15 mouse cellular contexts compared by ENCODE assay signal in genomic region chr1:39393217-39393867, GRCm38 (mm10). TPM values are rescaled to one million over a fixed set of nuclear protein-coding genes. Genes with fewer than 3 reads are reported as not detected.
DNase-seq lines count a peak whose midpoint lies in the region; ATAC-seq lines count a peak whose summit lies in the region.
"Had no signal": no experiment of that assay in that cellular context is flagged by ENCODE, and none has a peak within 500 bp of the region (broad histone marks: within the 10 kb centered on the region; RNA-seq: fewer than 3 reads in every experiment).

No protein-coding gene starts in this region.

- peak overlapping the region; percentile 50; the same call in 1 of the 2 replicates for H3K9ac ChIP-seq in liver, embryonic 12.5 days
- H3K9ac ChIP-seq in lung, embryonic 16.5 days (ENCODE audit: low read length) = no peak overlapping the region
- H3K9ac ChIP-seq in forebrain, embryonic 11.5 days (ENCODE audit: low read length) = no peak overlapping the region
- H3K9ac ChIP-seq: forebrain, postnatal 0 days; hindbrain, embryonic 12.5 days had no signal

- H3K27me3 ChIP-seq in megakaryocyte, embryonic 14.5 days (replicated peaks) = peaks cover 10% of the 10 kb centered on the region
- H3K27me3 ChIP-seq in liver, embryonic 12.5 days (replicated peaks) = no peaks in the 10 kb centered on the region
- H3K27me3 ChIP-seq in lung, embryonic 16.5 days (ENCODE audit: control insufficient read depth, insufficient read depth, low read depth, low read length) = no peaks in the 10 kb centered on the region
- H3K27me3 ChIP-seq in forebrain, embryonic 11.5 days (ENCODE audit: control insufficient read depth, insufficient read depth, low read length) = no peaks in the 10 kb centered on the region
- H3K27me3 ChIP-seq: hindbrain, embryonic 12.5 days; Patski had no signal

- ATAC-seq in megakaryocyte, adult 5-6 weeks (ENCODE audit: poor library complexity, severe bottlenecking) = no peak
- ATAC-seq in liver, embryonic 12.5 days = peak; percentile 77
- peak; percentile 81 for ATAC-seq in lung, embryonic 16.5 days (ENCODE audit: low read depth)
- ATAC-seq in forebrain, embryonic 11.5 days (replicated peaks; ENCODE audit: low FRiP score) = no peak
- ATAC-seq: CD4-positive, CD25-positive, alpha-beta regulatory T cell, adult 4 months; forebrain, postnatal 0 days; intestine, embryonic 16.5 days had no signal

- H3K36me3 ChIP-seq in megakaryocyte, embryonic 14.5 days (replicated peaks; ENCODE audit: low read length) = peaks cover 92% of the 10 kb centered on the region
- peaks cover 32% of the 10 kb centered on the region for H3K36me3 ChIP-seq in liver, embryonic 12.5 days
- no peaks in the 10 kb centered on the region for H3K36me3 ChIP-seq in lung, embryonic 16.5 days (ENCODE audit: control insufficient read depth, insufficient read depth, low read length)
- H3K36me3 ChIP-seq in forebrain, embryonic 11.5 days (ENCODE audit: control insufficient read depth, insufficient read depth, low read length) = no peaks in the 10 kb centered on the region

- peak overlapping the region; percentile 78 for H3K27ac ChIP-seq in liver, embryonic 12.5 days
- H3K27ac ChIP-seq in lung, embryonic 16.5 days (ENCODE audit: low read length) = peak overlapping the region; percentile 86
- no peak overlapping the region for H3K27ac ChIP-seq in forebrain, embryonic 11.5 days (ENCODE audit: low read depth, low read length)
- H3K27ac ChIP-seq: hindbrain, embryonic 12.5 days had no signal

- peak overlapping the region; percentile 8 for H3K4me3 ChIP-seq in megakaryocyte, embryonic 14.5 days (replicated peaks)
- H3K4me3 ChIP-seq in liver, embryonic 12.5 days = 0 out of 2 replicates have a peak overlapping the region, but pooled peaks have one; percentile 5
- H3K4me3 ChIP-seq in lung, embryonic 16.5 days (ENCODE audit: low read length) = no peak overlapping the region
- no peak overlapping the region for H3K4me3 ChIP-seq in forebrain, embryonic 11.5 days (ENCODE audit: low read depth, low read length)
- H3K4me3 ChIP-seq: erythroblast, embryonic 14.5 days; hindbrain, embryonic 12.5 days had no signal

- peaks cover 19% of the 10 kb centered on the region for H3K9me3 ChIP-seq in megakaryocyte, embryonic 14.5 days
- H3K9me3 ChIP-seq in liver, embryonic 12.5 days (replicated peaks) = peaks cover 4% of the 10 kb centered on the region; the same call in 1 of the 2 replicates
- H3K9me3 ChIP-seq in lung, embryonic 16.5 days (ENCODE audit: control insufficient read depth, low read length) = no peaks in the 10 kb centered on the region
- no peaks in the 10 kb centered on the region for H3K9me3 ChIP-seq in forebrain, embryonic 11.5 days (ENCODE audit: control insufficient read depth, low read length)
- H3K9me3 ChIP-seq: hindbrain, embryonic 12.5 days had no signal

- H3K4me1 ChIP-seq in megakaryocyte, embryonic 14.5 days = peaks cover 80% of the 10 kb centered on the region
- peaks cover 81% of the 10 kb centered on the region for H3K4me1 ChIP-seq in liver, embryonic 12.5 days
- peaks cover 21% of the 10 kb centered on the region for H3K4me1 ChIP-seq in lung, embryonic 16.5 days (replicated peaks; ENCODE audit: control insufficient read depth, insufficient read depth, low read length)
- H3K4me1 ChIP-seq in forebrain, embryonic 11.5 days (replicated peaks; ENCODE audit: control insufficient read depth, insufficient read depth, low read length) = no peaks in the 10 kb centered on the region
- H3K4me1 ChIP-seq: hindbrain, embryonic 12.5 days had no signal

- H3K4me2 ChIP-seq in liver, embryonic 12.5 days = peak overlapping the region; percentile 56
- H3K4me2 ChIP-seq in lung, embryonic 16.5 days (ENCODE audit: low read depth, low read length) = no peak overlapping the region
- H3K4me2 ChIP-seq in forebrain, embryonic 11.5 days (ENCODE audit: low read depth, low read length, severe bottlenecking) = no peak overlapping the region
- H3K4me2 ChIP-seq: hindbrain, embryonic 12.5 days had no signal

- no peak for DNase-seq in frontal cortex, postnatal 14 days (ENCODE audit: low spot score in 2 of 2)
- DNase-seq in adrenal gland, adult (ENCODE audit: inconsistent age in 2 of 2, low spot score in 1 of 2) = no peak
- no peak for DNase-seq in forebrain, embryonic 11.5 days (ENCODE audit: low spot score)
- DNase-seq: cerebellum, adult 9-11 months; forebrain, postnatal 0 days; layer of hippocampus, adult 9-11 months had no signal

- 29% methylated on average over 8 of the region's 8 CpGs for WGBS in liver, embryonic 12.5 days (ENCODE audit: insufficient replicate concordance)
- 56% methylated on average over 8 of the region's 8 CpGs for WGBS in lung, embryonic 16.5 days
- 88% methylated on average over 8 of the region's 8 CpGs for WGBS in forebrain, embryonic 11.5 days

RNA-seq across cellular contexts. Expression of gene Rpl31, which starts 25.7 kb away (rescaled TPM):
- polyA plus RNA-seq in megakaryocyte, embryonic 14.5 days (2012; ENCODE audit: insufficient read depth, low replicate concordance) = 83.8 and 232 TPM in 2 replicates
- total RNA-seq in megakaryocyte, adult 5-6 weeks (2015) = 1,504 and 1,608 TPM in 2 replicates
- 446 and 454 TPM in 2 replicates for total RNA-seq in megakaryocyte, adult 5-6 weeks (2017)
- polyA plus RNA-seq in liver, embryonic 12.5 days (2016; fragmentation: Nextera tagmentation; extraction: Ambion mirVana) = 511 and 538 TPM in 2 replicates
- polyA plus RNA-seq in lung, embryonic 16.5 days (2015; fragmentation: Nextera tagmentation; extraction: Ambion mirVana) = 449 and 553 TPM in 2 replicates
- 441 and 442 TPM in 2 replicates for polyA plus RNA-seq in forebrain, embryonic 11.5 days (2014; fragmentation: Nextera tagmentation; extraction: Ambion mirVana)

Comparison
In these comparisons a context has a peak if more than half of its experiments do, and no peak if none do; other contexts are left out.
1. H3K4me3 ChIP-seq: peak in megakaryocyte, embryonic 14.5 days (single experiment) and liver, embryonic 12.5 days (single experiment); none in lung, embryonic 16.5 days (single experiment) and forebrain, embryonic 11.5 days (single experiment).
2. ATAC-seq: peak in liver, embryonic 12.5 days (single experiment) and lung, embryonic 16.5 days (single experiment); none in megakaryocyte, adult 5-6 weeks (single experiment) and forebrain, embryonic 11.5 days (single experiment).